Mouse (Mus musculus) megakaryocyte, embryonic 14.5 days (primary cell): ENCODE results near the gene Zcwpw1. TPM values are rescaled to one million over a fixed set of nuclear protein-coding genes. Genes with fewer than 3 reads are reported as not detected.

Experiments used
- polyA plus RNA-seq: library from polyadenylated mRNA; stranded (reverse); fragments of >175 nt; gene quantifications from 2 replicates; pipeline ENCODE4 v1.2.3, GENCODE M21; 2012; ENCODE audit warnings: low replicate concordance; ENCODE audit not compliant: insufficient read depth

The Zcwpw1 gene
- polyA plus RNA-seq, 1 experiment: 0.70 TPM

Other genes with a start within 250 kb of the Zcwpw1 start
- not detected in 2 replicates for gene Actl6b, start 234.3 kb upstream of the Zcwpw1 start, polyA plus RNA-seq
- gene Tfr2, start 218.0 kb upstream of the Zcwpw1 start, polyA plus RNA-seq: 1.7 and 5.8 TPM in 2 replicates
- 459 and 906 TPM in 2 replicates for gene Mospd3, start 186.7 kb upstream of the Zcwpw1 start, polyA plus RNA-seq
- gene Pcolce, start 174.0 kb upstream of the Zcwpw1 start, polyA plus RNA-seq: 0.09 and 0.87 TPM in 2 replicates
- 0.15 TPM in 1 of 2 replicates, not detected in the other for gene Fbxo24, start 158.8 kb upstream of the Zcwpw1 start, polyA plus RNA-seq
- 138 and 187 TPM in 2 replicates for gene Lrch4, start 158.7 kb upstream of the Zcwpw1 start, polyA plus RNA-seq
- 5.6 and 30.5 TPM in 2 replicates for gene Gm20605, start 158.6 kb upstream of the Zcwpw1 start, polyA plus RNA-seq
- 62.2 and 72.5 TPM in 2 replicates for gene Sap25, start 146.5 kb upstream of the Zcwpw1 start, polyA plus RNA-seq
- 0.95 TPM in 1 of 2 replicates, not detected in the other for gene Irs3, start 142.1 kb upstream of the Zcwpw1 start, polyA plus RNA-seq
- gene Agfg2, start 103.1 kb upstream of the Zcwpw1 start, polyA plus RNA-seq: 58.4 and 131 TPM in 2 replicates
- gene Nyap1, start 46.2 kb upstream of the Zcwpw1 start, polyA plus RNA-seq: 5.9 and 8.4 TPM in 2 replicates
- gene Tsc22d4, start 42.1 kb upstream of the Zcwpw1 start, polyA plus RNA-seq: 582 and 1,005 TPM in 2 replicates
- 104 and 105 TPM in 2 replicates for gene Ppp1r35, start 8.9 kb upstream of the Zcwpw1 start, polyA plus RNA-seq
- 88.7 and 584 TPM in 2 replicates for gene Mepce, start 143 bp upstream of the Zcwpw1 start, polyA plus RNA-seq
- 1.1 TPM in 1 of 2 replicates, not detected in the other for gene Pilra, start 48.5 kb downstream of the Zcwpw1 start, polyA plus RNA-seq
- gene Pilrb1, start 70.3 kb downstream of the Zcwpw1 start, polyA plus RNA-seq: not detected in 2 replicates
- gene Pilrb2, start 84.0 kb downstream of the Zcwpw1 start, polyA plus RNA-seq: 0.83 TPM in 1 of 2 replicates, not detected in the other
- not detected in 2 replicates for gene Cyp3a13, start 133.8 kb downstream of the Zcwpw1 start, polyA plus RNA-seq
- 0.68 TPM in 1 of 2 replicates, not detected in the other for gene Gjc3, start 175.3 kb downstream of the Zcwpw1 start, polyA plus RNA-seq
- gene Azgp1, start 193.7 kb downstream of the Zcwpw1 start, polyA plus RNA-seq: not detected in 2 replicates
- not detected in 2 replicates for gene Smok3a, start 233.5 kb downstream of the Zcwpw1 start, polyA plus RNA-seq
- 0.06 TPM in 1 of 2 replicates, not detected in the other for gene Smok3b, start 233.6 kb downstream of the Zcwpw1 start, polyA plus RNA-seq